In genomic region chr10:18408128-18408527, GRCm38 (mm10) we compare ENCODE assay signal across 9 mouse cellular contexts.
DNase-seq lines count a peak whose midpoint lies in the region; ATAC-seq lines count a peak whose summit lies in the region.
"Had no signal": no experiment of that assay in that cellular context is flagged by ENCODE, and none has a peak within 500 bp of the region (broad histone marks: within the 10 kb centered on the region; RNA-seq: fewer than 3 reads in every experiment).

No protein-coding gene starts in this region.

- ATAC-seq in embryonic facial prominence, embryonic 14.5 days (ENCODE audit: low read depth) = 0 out of 2 replicates have a peak, but pooled peaks have one; percentile 9
- no peak for ATAC-seq in intestine, embryonic 16.5 days
- no peak for ATAC-seq in erythroblast, adult 5-6 weeks (replicated peaks; ENCODE audit: low FRiP score, poor library complexity, severe bottlenecking)

- H3K4me3 ChIP-seq in embryonic facial prominence, embryonic 14.5 days (ENCODE audit: low read depth, low read length) = peak overlapping the region; percentile 44
- H3K4me3 ChIP-seq in intestine, embryonic 16.5 days (ENCODE audit: low read length) = peak overlapping the region; percentile 52

- 6% methylated on average over 11 of the region's 11 CpGs for whole genome bisulfite sequencing in embryonic facial prominence, embryonic 14.5 days
- 8% methylated on average over 11 of the region's 11 CpGs for WGBS in intestine, embryonic 16.5 days

- no peaks in the 10 kb centered on the region for H3K27me3 ChIP-seq in embryonic facial prominence, embryonic 14.5 days (replicated peaks; ENCODE audit: control insufficient read depth, insufficient read depth, low read length)
- H3K27me3 ChIP-seq in intestine, embryonic 16.5 days (replicated peaks; ENCODE audit: control insufficient read depth, insufficient read depth, low read length) = no peaks in the 10 kb centered on the region
- H3K27me3 ChIP-seq: Patski had no signal

- no peaks in the 10 kb centered on the region for H3K9me3 ChIP-seq in embryonic facial prominence, embryonic 14.5 days (ENCODE audit: control insufficient read depth, low read length)
- no peaks in the 10 kb centered on the region for H3K9me3 ChIP-seq in intestine, embryonic 16.5 days (ENCODE audit: control insufficient read depth, low read length)

- DNase-seq in kidney, adult 18-20 months = peak; percentile 21
- DNase-seq in kidney, postnatal 14 days = no peak
- DNase-seq in embryonic facial prominence, embryonic 14.5 days (ENCODE audit: low spot score) = peak; percentile 38
- peak; percentile 40 for DNase-seq in neural tube, embryonic 10.5 days (ENCODE audit: extremely low spot score, low spot score)
- DNase-seq in layer of hippocampus, postnatal 25 days (ENCODE audit: extremely low spot score in 1 of 2, low spot score in 1 of 2) = no peak
- DNase-seq in urinary bladder, adult 2 months (ENCODE audit: low spot score) = no peak

- H3K4me2 ChIP-seq in embryonic facial prominence, embryonic 14.5 days (ENCODE audit: low read depth, low read length) = peak overlapping the region; percentile 58
- H3K4me2 ChIP-seq in intestine, embryonic 16.5 days (ENCODE audit: low read depth, low read length) = peak overlapping the region; percentile 75

- H3K27ac ChIP-seq in embryonic facial prominence, embryonic 14.5 days (replicated peaks; ENCODE audit: low read depth, low read length) = peak overlapping the region; percentile 64
- H3K27ac ChIP-seq in intestine, embryonic 16.5 days (ENCODE audit: low read length) = no peak overlapping the region

- peaks cover 18% of the 10 kb centered on the region for H3K4me1 ChIP-seq in embryonic facial prominence, embryonic 14.5 days (ENCODE audit: control insufficient read depth, insufficient read depth, low read length)
- H3K4me1 ChIP-seq in intestine, embryonic 16.5 days (ENCODE audit: control insufficient read depth, insufficient read depth, low read length) = peaks cover 15% of the 10 kb centered on the region

- peak overlapping the region; percentile 63 for H3K9ac ChIP-seq in embryonic facial prominence, embryonic 14.5 days (ENCODE audit: low read depth, low read length)
- H3K9ac ChIP-seq in intestine, embryonic 16.5 days (ENCODE audit: low read depth, low read length) = peak overlapping the region; percentile 66

- H3K36me3 ChIP-seq in embryonic facial prominence, embryonic 14.5 days (ENCODE audit: control insufficient read depth, insufficient read depth, low read length) = no peaks in the 10 kb centered on the region
- no peaks in the 10 kb centered on the region for H3K36me3 ChIP-seq in intestine, embryonic 16.5 days (ENCODE audit: control insufficient read depth, insufficient read depth, low read length)

Comparison
In these comparisons a context has a peak if more than half of its experiments do, and no peak if none do; other contexts are left out.
1. DNase-seq: peak in kidney, adult 18-20 months (single experiment), embryonic facial prominence, embryonic 14.5 days (single experiment) and neural tube, embryonic 10.5 days (single experiment); none in kidney, postnatal 14 days (single experiment), layer of hippocampus, postnatal 25 days (0 of 2) and urinary bladder, adult 2 months (single experiment).